12 mouse cellular contexts compared by ENCODE assay signal in genomic region chr4:151753231-151753630, GRCm38 (mm10).
DNase-seq lines count a peak whose midpoint lies in the region; ATAC-seq and TF ChIP-seq lines count a peak whose summit lies in the region.
"Had no signal": no experiment of that assay in that cellular context is flagged by ENCODE, and none has a peak within 500 bp of the region (broad histone marks: within the 10 kb centered on the region; RNA-seq: fewer than 3 reads in every experiment).

No protein-coding gene starts in this region.

- H3K27ac ChIP-seq in embryonic facial prominence, embryonic 11.5 days (replicated peaks; ENCODE audit: low read depth, low read length), result no peak overlapping the region
- no peak overlapping the region for H3K27ac ChIP-seq in embryonic facial prominence, embryonic 10.5 days (replicated peaks)
- no peak overlapping the region for H3K27ac ChIP-seq in kidney, adult 2 months (ENCODE audit: insufficient read depth, low read depth, low read length)
- no peak overlapping the region for H3K27ac ChIP-seq in kidney, embryonic 16.5 days (ENCODE audit: low read length)
- no peak overlapping the region for H3K27ac ChIP-seq in cerebellum, adult 2 months (ENCODE audit: insufficient read depth, low read length)
- H3K27ac ChIP-seq in midbrain, embryonic 11.5 days (ENCODE audit: low read depth, low read length), result no peak overlapping the region
- H3K27ac ChIP-seq: forebrain, embryonic 15.5 days; liver, embryonic 12.5 days had no signal

- H3K9me3 ChIP-seq in embryonic facial prominence, embryonic 11.5 days (replicated peaks; ENCODE audit: control insufficient read depth, low read length), result no peaks in the 10 kb centered on the region
- no peaks in the 10 kb centered on the region for H3K9me3 ChIP-seq in embryonic facial prominence, embryonic 10.5 days
- H3K9me3 ChIP-seq in kidney, embryonic 16.5 days (ENCODE audit: low read length), result no peaks in the 10 kb centered on the region
- no peaks in the 10 kb centered on the region for H3K9me3 ChIP-seq in midbrain, embryonic 11.5 days (ENCODE audit: control insufficient read depth, low read length)
- H3K9me3 ChIP-seq: forebrain, embryonic 15.5 days; liver, embryonic 12.5 days had no signal

- intact Hi-C loops in heart, postnatal 14 days (cut with DNase I), result no loop called here

- no peak for TF ChIP-seq POLR2A in kidney, adult 2 months (IDR thresholded peaks at IDR 0.05; ENCODE audit: low read depth, low read length)
- no peak for TF ChIP-seq POLR2A in cerebellum, adult 2 months (IDR thresholded peaks at IDR 0.05; ENCODE audit: borderline replicate concordance, insufficient read depth, low read length)

- H3K9ac ChIP-seq in embryonic facial prominence, embryonic 11.5 days (replicated peaks; ENCODE audit: low read length), result no peak overlapping the region
- H3K9ac ChIP-seq in kidney, embryonic 16.5 days (replicated peaks; ENCODE audit: low read length), result no peak overlapping the region
- no peak overlapping the region for H3K9ac ChIP-seq in midbrain, embryonic 11.5 days (ENCODE audit: low read length)
- H3K9ac ChIP-seq: forebrain, embryonic 15.5 days; liver, embryonic 12.5 days had no signal

- peak; percentile 43 for DNase-seq in embryonic facial prominence, embryonic 11.5 days (ENCODE audit: low spot score)
- no peak for DNase-seq in embryonic facial prominence, embryonic 10.5 days (ENCODE audit: low spot score)
- DNase-seq in kidney, adult 2 months, result peak; percentile 47
- peak; percentile 46 to 50 for DNase-seq in heart, postnatal 14 days
- no peak for DNase-seq in cerebellum, adult 2 months
- no peak for DNase-seq in midbrain, embryonic 11.5 days (ENCODE audit: low spot score, missing footprints)
- DNase-seq: B cell, adult 2 months; cerebellum, adult 11-12 months had no signal

- no peak for ATAC-seq in embryonic facial prominence, embryonic 11.5 days (replicated peaks; ENCODE audit: insufficient number of reproducible peaks, low FRiP score, low TSS enrichment, low read depth)
- no peak for ATAC-seq in kidney, embryonic 16.5 days (ENCODE audit: low FRiP score, low TSS enrichment)
- ATAC-seq in midbrain, embryonic 11.5 days (ENCODE audit: low FRiP score), result no peak
- no peak for ATAC-seq in megakaryocyte, adult 5-6 weeks (ENCODE audit: poor library complexity, severe bottlenecking)
- ATAC-seq: forebrain, embryonic 15.5 days; liver, embryonic 12.5 days had no signal

- no peaks in the 10 kb centered on the region for H3K4me1 ChIP-seq in embryonic facial prominence, embryonic 11.5 days (ENCODE audit: control insufficient read depth, insufficient read depth, low read length)
- peaks cover 40% of the 10 kb centered on the region for H3K4me1 ChIP-seq in embryonic facial prominence, embryonic 10.5 days
- no peaks in the 10 kb centered on the region for H3K4me1 ChIP-seq in kidney, adult 2 months (ENCODE audit: control insufficient read depth, insufficient read depth, low read length)
- H3K4me1 ChIP-seq in kidney, embryonic 16.5 days (ENCODE audit: insufficient read depth, low read length), result 0 out of 2 replicates have a peak, but pooled peaks cover 7% of the 10 kb centered on the region
- H3K4me1 ChIP-seq in cerebellum, adult 2 months (ENCODE audit: control insufficient read depth, insufficient read depth, low read length), result peaks cover 53% of the 10 kb centered on the region
- H3K4me1 ChIP-seq in midbrain, embryonic 11.5 days (ENCODE audit: control insufficient read depth, insufficient read depth, low read length), result 0 out of 2 replicates have a peak, but pooled peaks cover 2% of the 10 kb centered on the region
- H3K4me1 ChIP-seq: liver, embryonic 12.5 days had no signal

- no peak for TF ChIP-seq CTCF in kidney, adult 2 months (conservative IDR thresholded peaks at IDR 0.05; ENCODE audit: insufficient read depth, insufficient read length, low read depth, low read length)
- TF ChIP-seq CTCF in cerebellum, adult 2 months (IDR thresholded peaks at IDR 0.05; ENCODE audit: borderline replicate concordance, insufficient read depth, low read depth, low read length), result no peak

- no peak overlapping the region for H3K4me2 ChIP-seq in embryonic facial prominence, embryonic 11.5 days (ENCODE audit: low read depth, low read length)
- H3K4me2 ChIP-seq in kidney, embryonic 16.5 days (replicated peaks; ENCODE audit: low read depth, low read length), result no peak overlapping the region
- no peak overlapping the region for H3K4me2 ChIP-seq in midbrain, embryonic 11.5 days
- H3K4me2 ChIP-seq: forebrain, embryonic 15.5 days; liver, embryonic 12.5 days had no signal

- H3K36me3 ChIP-seq in embryonic facial prominence, embryonic 11.5 days (replicated peaks; ENCODE audit: control insufficient read depth, insufficient read depth, low read depth, low read length), result no peaks in the 10 kb centered on the region
- H3K36me3 ChIP-seq in embryonic facial prominence, embryonic 10.5 days (replicated peaks), result no peaks in the 10 kb centered on the region
- no peaks in the 10 kb centered on the region for H3K36me3 ChIP-seq in kidney, adult 2 months (ENCODE audit: control insufficient read depth, insufficient read depth, low read length)
- no peaks in the 10 kb centered on the region for H3K36me3 ChIP-seq in kidney, embryonic 16.5 days (ENCODE audit: insufficient read depth, low read length)
- no peaks in the 10 kb centered on the region for H3K36me3 ChIP-seq in midbrain, embryonic 11.5 days (ENCODE audit: control insufficient read depth, insufficient read depth, low read length)
- H3K36me3 ChIP-seq: forebrain, embryonic 15.5 days; liver, embryonic 12.5 days had no signal

- 75% methylated on average over 10 of the region's 10 CpGs for WGBS in embryonic facial prominence, embryonic 11.5 days
- WGBS in embryonic facial prominence, embryonic 10.5 days, result 79% methylated on average over 10 of the region's 10 CpGs
- 72% methylated on average over 10 of the region's 10 CpGs for WGBS in kidney, adult 2 months
- 68% methylated on average over 10 of the region's 10 CpGs for WGBS in kidney, embryonic 16.5 days
- 88% methylated on average over 10 of the region's 10 CpGs for WGBS in cerebellum, adult 2 months
- 89% methylated on average over 10 of the region's 10 CpGs for WGBS in midbrain, embryonic 11.5 days

- no peaks in the 10 kb centered on the region for H3K27me3 ChIP-seq in embryonic facial prominence, embryonic 11.5 days (ENCODE audit: control insufficient read depth, insufficient read depth, low read length)
- H3K27me3 ChIP-seq in embryonic facial prominence, embryonic 10.5 days (replicated peaks; ENCODE audit: low read depth, poor library complexity, severe bottlenecking), result no peaks in the 10 kb centered on the region
- no peaks in the 10 kb centered on the region for H3K27me3 ChIP-seq in kidney, adult 2 months (replicated peaks; ENCODE audit: control insufficient read depth, insufficient read depth, low read length)
- H3K27me3 ChIP-seq in kidney, embryonic 16.5 days (ENCODE audit: insufficient read depth, low read length), result no peaks in the 10 kb centered on the region
- no peaks in the 10 kb centered on the region for H3K27me3 ChIP-seq in cerebellum, adult 2 months (ENCODE audit: control insufficient read depth, insufficient read depth, low read length)
- no peaks in the 10 kb centered on the region for H3K27me3 ChIP-seq in midbrain, embryonic 11.5 days (ENCODE audit: control insufficient read depth, insufficient read depth, low read length)
- H3K27me3 ChIP-seq: forebrain, embryonic 15.5 days; liver, embryonic 12.5 days had no signal

- H3K4me3 ChIP-seq in embryonic facial prominence, embryonic 11.5 days (ENCODE audit: low read depth, low read length), result no peak overlapping the region
- H3K4me3 ChIP-seq in embryonic facial prominence, embryonic 10.5 days, result no peak overlapping the region
- H3K4me3 ChIP-seq in kidney, adult 2 months (ENCODE audit: insufficient read depth, low read depth, low read length), result no peak overlapping the region
- no peak overlapping the region for H3K4me3 ChIP-seq in kidney, embryonic 16.5 days (ENCODE audit: low read length)
- H3K4me3 ChIP-seq in cerebellum, adult 2 months (replicated peaks; ENCODE audit: insufficient read depth, low read depth, low read length), result no peak overlapping the region
- no peak overlapping the region for H3K4me3 ChIP-seq in midbrain, embryonic 11.5 days (ENCODE audit: low read depth, low read length)
- H3K4me3 ChIP-seq: forebrain, embryonic 15.5 days; liver, embryonic 12.5 days had no signal

Comparison
In these comparisons a context has a peak if more than half of its experiments do, and no peak if none do; other contexts are left out.
1. DNase-seq: peak in embryonic facial prominence, embryonic 11.5 days (single experiment), kidney, adult 2 months (single experiment) and heart, postnatal 14 days (2 of 2); none in embryonic facial prominence, embryonic 10.5 days (single experiment), cerebellum, adult 2 months (0 of 2) and midbrain, embryonic 11.5 days (single experiment).